Mouse (Mus musculus): ENCODE measurements around the gene Srcin1. TPM values are rescaled to one million over a fixed set of nuclear protein-coding genes. Genes with fewer than 3 reads are reported as not detected.

The Srcin1 gene
- polyA plus RNA-seq (2016; fragmentation: Nextera tagmentation; extraction: Ambion mirVana), result 6.3 and 6.7 TPM in 2 replicates

- peak within 1 kb of the TSS; percentile 95 for H3K27ac ChIP-seq
- H3K9ac ChIP-seq, result peak within 1 kb of the TSS; percentile 93
- no peak for ATAC-seq (ENCODE audit: low FRiP score)
- peaks cover 51% of the 10 kb centered on the region for H3K4me1 ChIP-seq
- H3K27me3 ChIP-seq, result peaks cover 52% of the 10 kb centered on the region
- peak within 1 kb of the TSS; percentile 75 for H3K4me2 ChIP-seq (replicated peaks)
- H3K4me3 ChIP-seq, result peak within 1 kb of the TSS; percentile 70
- H3K9me3 ChIP-seq (replicated peaks), result no peaks in the 10 kb centered on the region
- H3K36me3 ChIP-seq, result no peaks in the 10 kb centered on the region
- 31% methylated on average over 9 of the region's 9 CpGs for WGBS
These were observed at the start of gene Srcin1 for GRCm38 (mm10) chr11:97576136-97576906. Gene Srcin1 (minus strand): TSS chr11:97576186.

GRCm38 (mm10) chr11:97625551-97625950 is 49.6 kb upstream of the Srcin1 start:
- no peak overlapping the region for H3K4me3 ChIP-seq
- H3K27me3 ChIP-seq, result peaks cover 72% of the 10 kb centered on the region
- no peak overlapping the region for H3K9ac ChIP-seq
- no peak overlapping the region for H3K4me2 ChIP-seq (replicated peaks)
- no peaks in the 10 kb centered on the region for H3K36me3 ChIP-seq
- no peak overlapping the region for H3K27ac ChIP-seq
- no peak for ATAC-seq (ENCODE audit: low FRiP score)
- WGBS, result 65% methylated on average over 5 of the region's 5 CpGs
- peaks cover 29% of the 10 kb centered on the region for H3K4me1 ChIP-seq
- H3K9me3 ChIP-seq (replicated peaks), result no peaks in the 10 kb centered on the region

DNA sequence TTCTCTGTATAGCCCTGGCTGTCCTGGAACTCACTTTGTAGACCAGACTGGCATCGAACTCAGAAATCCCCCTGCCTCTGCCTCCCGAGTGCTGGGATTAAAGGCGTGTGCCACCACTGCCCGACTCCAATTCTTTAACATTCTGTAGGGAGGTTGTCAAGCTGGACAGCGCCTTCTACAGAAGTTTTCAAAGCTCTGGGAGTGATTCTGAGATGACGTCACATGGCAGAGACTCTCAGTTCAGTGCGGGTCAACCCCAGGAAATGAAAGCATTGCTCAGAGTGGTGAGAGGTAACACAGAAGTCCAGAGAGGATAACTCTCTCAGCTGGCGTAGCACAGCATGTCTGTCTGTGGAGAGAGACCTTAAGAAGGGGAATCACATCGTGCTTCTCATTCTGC is 47.2 kb upstream of the Srcin1 start:
- H3K4me1 ChIP-seq, result peaks cover 21% of the 10 kb centered on the region
- no peak for ATAC-seq (ENCODE audit: low FRiP score)
- H3K27ac ChIP-seq, result no peak overlapping the region
- no peak overlapping the region for H3K4me3 ChIP-seq
- WGBS, result 69% methylated on average over 9 of the region's 9 CpGs
- no peaks in the 10 kb centered on the region for H3K36me3 ChIP-seq
- no peak overlapping the region for H3K9ac ChIP-seq
- no peaks in the 10 kb centered on the region for H3K9me3 ChIP-seq (replicated peaks)
- peaks cover 54% of the 10 kb centered on the region for H3K27me3 ChIP-seq
- H3K4me2 ChIP-seq (replicated peaks), result no peak overlapping the region

DNA sequence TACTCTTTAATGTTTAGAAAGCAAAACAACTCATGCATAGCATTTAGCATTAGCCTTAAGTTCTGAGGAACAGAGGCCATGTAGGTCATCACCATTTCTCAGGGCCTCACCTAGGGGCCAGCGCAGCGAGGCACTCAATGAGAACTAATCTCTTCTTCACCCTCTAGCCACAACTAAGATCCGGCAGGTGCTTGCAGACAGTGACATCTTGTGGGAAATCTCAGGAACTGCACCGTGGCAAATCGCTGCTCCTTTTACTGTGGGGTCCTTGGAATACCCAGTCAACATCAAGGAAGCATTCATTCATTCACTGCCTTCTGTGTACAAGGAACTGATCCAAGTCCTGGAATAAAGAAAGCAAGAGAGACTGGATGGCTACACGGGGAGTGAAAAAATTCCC is 46.5 kb upstream of the Srcin1 start:
- Histone ChIP-seq H3K4me1 (peaks cover 14% of the 10 kb centered on the region), H3K4me2 (replicated peaks) (no peak overlapping the region), H3K36me3 (no peaks in the 10 kb centered on the region), H3K27ac (no peak overlapping the region), H3K27me3 (peaks cover 54% of the 10 kb centered on the region), H3K9ac (no peak overlapping the region), H3K4me3 (no peak overlapping the region), H3K9me3 (replicated peaks) (no peaks in the 10 kb centered on the region)
- 3% methylated on average over 6 of the region's 6 CpGs for WGBS
- ATAC-seq (ENCODE audit: low FRiP score), result 0 out of 2 replicates have a peak, but pooled peaks have one; percentile 48

DNA sequence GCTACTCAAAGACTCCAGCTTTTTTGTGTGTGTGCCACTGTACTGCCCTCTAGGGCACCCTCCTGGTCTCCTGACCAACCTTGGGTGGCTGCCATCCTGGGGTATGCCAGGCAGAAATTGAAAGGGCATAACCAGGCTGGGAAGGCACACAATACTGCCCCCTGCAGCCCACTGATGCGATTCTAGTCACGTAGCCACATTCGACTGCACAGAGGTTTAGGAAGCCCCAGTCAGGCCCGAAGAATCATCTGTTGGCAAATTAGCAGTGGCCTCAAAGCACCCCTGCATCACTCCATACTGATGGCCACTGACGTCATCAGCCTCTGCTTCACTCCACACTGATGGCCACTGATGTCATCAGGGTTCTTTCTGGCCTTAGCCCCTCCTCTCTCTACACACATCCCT is 43.4 kb upstream of the Srcin1 start:
- no peak overlapping the region for H3K9ac ChIP-seq
- no peak for ATAC-seq (ENCODE audit: low FRiP score)
- WGBS, result 35% methylated on average over 5 of the region's 5 CpGs
- peaks cover 36% of the 10 kb centered on the region for H3K27me3 ChIP-seq
- no peak overlapping the region for H3K4me2 ChIP-seq (replicated peaks)
- no peak overlapping the region for H3K27ac ChIP-seq
- H3K4me1 ChIP-seq, result 0 out of 2 replicates have a peak, but pooled peaks cover 2% of the 10 kb centered on the region
- H3K9me3 ChIP-seq (replicated peaks), result no peaks in the 10 kb centered on the region
- H3K4me3 ChIP-seq, result no peak overlapping the region
- no peaks in the 10 kb centered on the region for H3K36me3 ChIP-seq

- H3K4me1 ChIP-seq, result 0 out of 2 replicates have a peak, but pooled peaks cover 2% of the 10 kb centered on the region
- H3K9me3 ChIP-seq (replicated peaks), result no peaks in the 10 kb centered on the region
- H3K9ac ChIP-seq, result no peak overlapping the region
- H3K27ac ChIP-seq, result no peak overlapping the region
- no peaks in the 10 kb centered on the region for H3K36me3 ChIP-seq
- no peak for ATAC-seq (ENCODE audit: low FRiP score)
- 47% methylated on average over 11 of the region's 11 CpGs for WGBS
- H3K4me2 ChIP-seq (replicated peaks), result no peak overlapping the region
- peaks cover 27% of the 10 kb centered on the region for H3K27me3 ChIP-seq
- no peak overlapping the region for H3K4me3 ChIP-seq
These were observed 42.4 kb upstream of the Srcin1 start for GRCm38 (mm10) chr11:97618368-97618767.

DNA sequence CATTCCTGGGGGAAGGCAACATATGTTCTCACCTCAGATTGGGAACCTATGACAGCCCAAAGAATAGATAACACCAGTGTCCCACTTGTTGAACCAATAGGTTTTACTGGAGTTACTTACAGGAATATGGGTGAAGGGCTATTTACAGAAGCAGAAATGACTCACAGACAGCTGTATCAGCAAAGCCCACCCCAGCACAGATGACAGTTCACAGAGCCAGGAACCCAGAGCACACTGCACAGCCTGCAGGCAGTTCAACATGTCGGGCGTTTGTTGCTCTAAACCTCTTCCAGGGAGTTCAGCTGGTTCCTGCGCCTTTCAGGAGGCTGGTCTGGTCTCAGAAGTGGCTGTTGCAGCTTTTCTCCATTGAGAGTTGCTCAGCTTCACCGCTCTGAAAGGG is 39.3 kb upstream of the Srcin1 start:
- H3K4me1 ChIP-seq, result 0 out of 2 replicates have a peak, but pooled peaks cover 2% of the 10 kb centered on the region
- H3K4me2 ChIP-seq (replicated peaks), result no peak overlapping the region
- no peaks in the 10 kb centered on the region for H3K9me3 ChIP-seq (replicated peaks)
- H3K36me3 ChIP-seq, result no peaks in the 10 kb centered on the region
- H3K27me3 ChIP-seq, result peaks cover 26% of the 10 kb centered on the region
- no peak overlapping the region for H3K9ac ChIP-seq
- no peak overlapping the region for H3K4me3 ChIP-seq
- WGBS, result 78% methylated on average over 4 of the region's 4 CpGs
- H3K27ac ChIP-seq, result no peak overlapping the region
- ATAC-seq (ENCODE audit: low FRiP score), result no peak

DNA sequence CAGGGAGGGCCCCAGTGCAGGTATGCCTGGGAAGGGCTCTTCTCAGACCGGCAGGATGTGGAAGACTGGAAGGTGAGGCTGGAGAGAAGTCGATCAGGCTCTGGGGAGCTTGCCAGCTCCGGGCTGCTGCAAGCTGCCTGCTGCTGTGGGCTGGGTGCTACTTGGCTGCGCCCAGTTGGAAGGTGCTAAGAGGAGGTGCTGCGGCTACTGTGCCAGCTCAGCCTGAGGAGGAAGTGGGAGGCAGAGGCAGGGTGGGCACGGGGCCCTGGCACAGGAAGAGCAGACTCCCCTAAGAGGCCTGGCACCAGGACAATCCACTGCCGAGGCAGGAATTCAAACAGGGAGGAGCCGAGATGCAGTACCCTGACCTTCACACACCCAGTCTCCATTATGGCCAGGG is 35.1 kb upstream of the Srcin1 start:
- Histone ChIP-seq H3K27ac (no peak overlapping the region), H3K4me2 (replicated peaks) (no peak overlapping the region), H3K4me1 (0 out of 2 replicates have a peak, but pooled peaks cover 3% of the 10 kb centered on the region), H3K9ac (no peak overlapping the region), H3K36me3 (no peaks in the 10 kb centered on the region), H3K4me3 (no peak overlapping the region), H3K27me3 (0 out of 2 replicates have a peak, but pooled peaks cover 7% of the 10 kb centered on the region), H3K9me3 (replicated peaks) (no peaks in the 10 kb centered on the region)
- no peak for ATAC-seq (ENCODE audit: low FRiP score)
- WGBS, result 79% methylated on average over 8 of the region's 8 CpGs

DNA sequence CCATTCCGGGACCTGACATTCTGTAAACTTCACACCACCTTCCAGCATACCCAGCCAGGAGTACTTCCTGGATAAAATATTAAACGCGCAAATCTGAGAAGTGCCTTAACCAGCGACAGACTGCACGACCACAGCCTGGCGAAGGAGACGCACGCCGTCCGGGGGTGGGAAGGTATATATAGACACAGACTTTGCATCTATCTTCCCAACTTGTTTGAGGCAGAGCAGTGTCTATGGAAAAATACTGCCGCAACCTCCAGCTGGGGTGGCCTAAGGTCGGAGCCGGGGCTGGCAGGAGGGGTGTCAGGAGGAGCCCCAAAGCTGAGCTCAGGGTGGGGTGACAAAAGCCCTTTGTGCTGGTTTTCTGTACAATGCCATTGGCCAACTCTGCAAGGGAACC is 33.8 kb upstream of the Srcin1 start:
- 0 out of 2 replicates have a peak, but pooled peaks cover 7% of the 10 kb centered on the region for H3K27me3 ChIP-seq
- no peak overlapping the region for H3K4me2 ChIP-seq (replicated peaks)
- H3K27ac ChIP-seq, result no peak overlapping the region
- no peaks in the 10 kb centered on the region for H3K9me3 ChIP-seq (replicated peaks)
- no peak for ATAC-seq (ENCODE audit: low FRiP score)
- 0 out of 2 replicates have a peak, but pooled peaks cover 3% of the 10 kb centered on the region for H3K4me1 ChIP-seq
- H3K36me3 ChIP-seq, result no peaks in the 10 kb centered on the region
- no peak overlapping the region for H3K9ac ChIP-seq
- H3K4me3 ChIP-seq, result no peak overlapping the region
- WGBS, result 88% methylated on average over 13 of the region's 13 CpGs

- Histone ChIP-seq H3K4me3 (no peak overlapping the region), H3K9me3 (replicated peaks) (no peaks in the 10 kb centered on the region), H3K4me2 (replicated peaks) (no peak overlapping the region), H3K9ac (no peak overlapping the region), H3K27me3 (peaks cover 7% of the 10 kb centered on the region; the same call in 1 of the 2 replicates), H3K36me3 (no peaks in the 10 kb centered on the region), H3K27ac (no peak overlapping the region), H3K4me1 (0 out of 2 replicates have a peak, but pooled peaks cover 3% of the 10 kb centered on the region)
- WGBS, result 63% methylated on average over 4 of the region's 4 CpGs
- no peak for ATAC-seq (ENCODE audit: low FRiP score)
These were observed 32.9 kb upstream of the Srcin1 start for GRCm38 (mm10) chr11:97608933-97609332.

- Histone ChIP-seq H3K27ac (no peak overlapping the region), H3K9ac (no peak overlapping the region), H3K36me3 (no peaks in the 10 kb centered on the region), H3K4me1 (0 out of 2 replicates have a peak, but pooled peaks cover 3% of the 10 kb centered on the region), H3K4me3 (no peak overlapping the region), H3K4me2 (replicated peaks) (no peak overlapping the region), H3K9me3 (replicated peaks) (no peaks in the 10 kb centered on the region), H3K27me3 (peaks cover 7% of the 10 kb centered on the region; the same call in 1 of the 2 replicates)
- 96% methylated on average over 8 of the region's 8 CpGs for WGBS
- ATAC-seq (ENCODE audit: low FRiP score), result no peak
These were observed 31.2 kb upstream of the Srcin1 start for GRCm38 (mm10) chr11:97607056-97607725.

DNA sequence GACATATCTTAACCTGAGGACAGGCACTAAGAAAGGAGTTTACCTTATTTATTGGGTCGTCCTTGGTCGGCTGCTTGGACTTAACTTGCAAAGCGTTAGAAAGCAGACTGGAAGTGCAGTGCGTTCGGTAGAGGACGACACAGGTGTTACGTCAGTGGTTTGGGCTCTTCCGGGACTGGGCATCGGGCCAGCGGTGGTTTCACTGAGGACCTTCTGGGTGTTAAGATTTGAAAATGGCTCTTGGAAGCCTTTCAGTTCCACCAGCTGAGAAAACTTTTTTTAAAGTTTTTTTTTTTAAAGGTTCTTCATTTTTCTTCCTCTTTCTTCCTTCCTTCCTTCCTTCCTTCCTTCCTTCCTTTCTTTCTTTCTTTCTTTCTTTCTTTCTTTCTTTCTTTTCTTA is 27.9 kb upstream of the Srcin1 start:
- WGBS, result 82% methylated on average over 10 of the region's 10 CpGs
- no peaks in the 10 kb centered on the region for H3K9me3 ChIP-seq (replicated peaks)
- 0 out of 2 replicates have a peak, but pooled peaks cover under 1% of the 10 kb centered on the region for H3K4me1 ChIP-seq
- H3K4me2 ChIP-seq (replicated peaks), result no peak overlapping the region
- ATAC-seq (ENCODE audit: low FRiP score), result no peak
- H3K27me3 ChIP-seq, result no peaks in the 10 kb centered on the region; the same call in 1 of the 2 replicates
- no peak overlapping the region for H3K4me3 ChIP-seq
- no peaks in the 10 kb centered on the region for H3K36me3 ChIP-seq
- H3K9ac ChIP-seq, result no peak overlapping the region
- no peak overlapping the region for H3K27ac ChIP-seq

Data from hindbrain, embryonic 12.5 days (tissue).